Mouse (Mus musculus): Measurements from ENCODE around the gene 2310057M21Rik.
A peak's percentile ranks its signal among the peaks of the same experiment; 100 is the strongest.
"Not testable (repeated sequence)": the region's sequence is repeated elsewhere in the genome, so short reads cannot be mapped to it uniquely, and the experiment has no call there.

2310057M21Rik gene

GRCm38 (mm10) chr7:131362615-131363300 lies at the start of gene 2310057M21Rik:
Gene 2310057M21Rik (minus strand): TSS chr7:131362759.
- DNase-seq (ENCODE audit: low spot score) = peak; percentile 91

- no peak for DNase-seq (ENCODE audit: low spot score)
Measured at GRCm38 (mm10) chr7:131411941-131412270, 49.3 kb upstream of the 2310057M21Rik start.

- no peak for DNase-seq (ENCODE audit: low spot score)
Measured at GRCm38 (mm10) chr7:131411221-131411940, 48.8 kb upstream of the 2310057M21Rik start.

- peak; percentile 97 for DNase-seq (ENCODE audit: low spot score)
Measured at GRCm38 (mm10) chr7:131410416-131411058, 48.0 kb upstream of the 2310057M21Rik start, which contains the start of the genes Ikzf5 and Acadsb. Gene Ikzf5 (minus strand): TSS chr7:131410521. Gene Acadsb (plus strand): TSS chr7:131410601.

- DNase-seq (ENCODE audit: low spot score) = peak; percentile 21
Measured at GRCm38 (mm10) chr7:131409988-131410385, 47.4 kb upstream of the 2310057M21Rik start.

- DNase-seq (ENCODE audit: low spot score) = no peak
Measured at GRCm38 (mm10) chr7:131409321-131409987, 46.9 kb upstream of the 2310057M21Rik start.

DNA sequence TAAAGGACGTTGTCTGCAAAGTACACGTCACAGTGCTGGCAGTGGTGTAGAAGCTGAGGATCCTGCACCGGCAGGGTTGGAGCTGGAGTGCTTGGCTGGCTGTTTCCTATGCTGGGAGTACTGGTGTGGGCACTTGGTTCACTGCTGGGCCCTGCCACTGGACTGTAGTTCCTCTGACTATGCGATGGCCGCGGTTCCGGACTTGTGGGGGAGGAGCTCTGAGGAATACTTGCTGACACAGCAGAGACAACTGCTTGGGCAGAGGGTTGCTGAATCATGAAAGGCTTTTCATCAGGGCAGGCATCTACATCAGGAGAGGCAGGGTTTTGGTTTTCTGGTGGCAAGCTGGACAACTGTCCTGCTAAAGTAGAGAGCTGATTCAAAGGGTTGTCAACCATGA lies 29.2 kb upstream of the 2310057M21Rik start:
- not testable (repeated sequence) for DNase-seq (ENCODE audit: low spot score)

GRCm38 (mm10) chr7:131371880-131372651 lies 9.5 kb upstream of the 2310057M21Rik start:
- no peak for DNase-seq (ENCODE audit: low spot score)

GRCm38 (mm10) chr7:131371470-131371860 lies 8.9 kb upstream of the 2310057M21Rik start:
- DNase-seq (ENCODE audit: low spot score) = no peak

- peak; percentile 83 for DNase-seq (ENCODE audit: low spot score)
Measured at GRCm38 (mm10) chr7:131370648-131371469, 8.3 kb upstream of the 2310057M21Rik start, which contains the start of gene Pstk. Gene Pstk (plus strand): TSS chr7:131371141.

DNA sequence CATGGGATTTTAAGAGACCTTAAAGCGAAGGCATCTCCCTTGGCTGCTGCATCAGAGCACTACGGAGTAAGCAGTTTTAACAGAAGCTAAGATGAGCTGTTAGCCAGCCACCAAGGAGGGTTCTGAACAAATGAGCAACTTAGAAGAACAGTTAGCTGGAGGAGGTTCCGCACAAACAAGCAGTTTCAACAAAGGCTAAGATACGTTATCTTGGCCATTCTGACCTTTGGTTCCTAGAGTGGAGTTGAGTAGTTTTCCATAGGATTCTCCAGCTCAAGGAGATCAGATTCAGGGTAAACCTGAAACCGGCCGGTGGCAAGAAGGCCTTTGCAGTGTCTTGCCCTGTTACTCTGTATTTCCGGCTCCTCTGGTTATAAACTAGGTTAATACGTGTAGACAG lies 1.6 kb upstream of the 2310057M21Rik start:
- DNase-seq (ENCODE audit: low spot score) = no peak

DNA sequence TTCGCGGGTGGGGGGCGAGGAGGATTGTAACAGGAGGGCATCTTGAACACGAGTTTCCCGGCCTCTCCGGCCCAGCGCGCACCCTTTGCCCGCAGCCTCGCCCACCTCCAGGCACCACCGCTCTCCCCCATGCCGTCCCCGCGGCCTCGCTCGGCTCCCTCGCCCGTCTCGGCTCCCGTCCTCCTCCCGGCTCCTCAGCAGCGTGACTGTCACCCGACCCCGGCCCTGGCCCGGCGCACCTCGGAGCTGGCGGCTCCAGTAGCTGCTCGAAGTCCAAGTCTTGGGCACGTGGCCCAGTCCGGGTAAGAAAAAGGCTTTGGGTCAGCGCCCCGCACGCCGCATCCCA lies 317 bp downstream of the 2310057M21Rik start:
- DNase-seq (ENCODE audit: low spot score) = no peak

GRCm38 (mm10) chr7:131356105-131356504 lies 6.5 kb downstream of the 2310057M21Rik start:
- DNase-seq (ENCODE audit: low spot score) = no peak

DNA sequence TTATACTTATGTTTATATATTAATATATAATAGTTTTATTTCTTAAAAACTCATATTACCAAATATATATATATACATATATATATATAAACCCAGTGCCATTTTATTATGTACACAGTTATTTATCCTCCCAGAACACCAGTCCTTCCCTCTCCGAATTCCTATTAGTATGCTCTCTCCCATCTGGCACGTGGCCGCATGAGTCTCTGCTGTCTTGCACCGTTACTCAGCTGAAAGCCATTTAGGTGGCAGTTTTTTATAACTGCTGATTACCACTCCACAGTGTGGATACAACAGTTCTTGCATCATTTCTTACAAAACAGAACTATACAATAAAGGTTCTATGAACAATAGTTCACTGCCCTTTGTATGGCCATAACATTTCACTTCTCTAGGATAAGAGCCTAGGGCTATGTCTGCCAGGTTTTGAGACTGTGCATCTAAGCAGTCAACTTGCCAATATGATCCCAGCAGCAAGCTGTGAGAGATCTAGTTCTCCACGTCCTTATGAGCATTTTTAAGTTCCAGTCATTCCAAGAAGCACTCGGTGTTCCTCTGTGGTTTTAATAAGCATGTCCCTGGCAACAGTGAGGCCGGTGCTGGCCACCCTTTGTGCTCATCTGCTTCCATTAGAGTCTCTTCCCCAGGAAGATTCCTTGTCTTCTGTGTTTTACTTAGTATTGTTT lies 16.6 kb downstream of the 2310057M21Rik start:
- no peak for DNase-seq (ENCODE audit: low spot score)

GRCm38 (mm10) chr7:131337502-131338068 lies 25.0 kb downstream of the 2310057M21Rik start:
- DNase-seq (ENCODE audit: low spot score) = no peak

- DNase-seq (ENCODE audit: low spot score) = no peak
Measured at GRCm38 (mm10) chr7:131333564-131333963, 29.0 kb downstream of the 2310057M21Rik start, which contains the start of gene Fam24a. Gene Fam24a (plus strand): TSS chr7:131333864.

DNA sequence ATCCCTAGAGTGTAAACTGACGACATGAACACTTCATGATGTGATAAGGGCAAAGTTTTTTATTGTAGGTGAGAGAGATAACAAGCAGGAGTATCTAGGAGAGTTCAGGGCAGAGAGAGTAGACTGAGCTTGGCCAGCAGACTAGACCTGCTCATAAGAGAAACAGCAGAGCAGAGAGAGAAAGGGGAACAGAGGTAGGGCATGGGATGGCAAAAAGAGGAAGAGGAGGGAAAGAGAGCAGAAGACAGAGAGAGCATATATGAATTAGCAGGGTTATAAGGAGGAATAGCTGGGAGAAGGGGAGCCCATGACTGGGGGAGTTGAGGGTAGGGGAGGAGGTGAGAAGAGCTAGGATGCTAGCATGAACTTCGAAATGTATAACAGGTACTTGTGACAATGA lies 30.9 kb downstream of the 2310057M21Rik start:
- no peak for DNase-seq (ENCODE audit: low spot score)

DNA sequence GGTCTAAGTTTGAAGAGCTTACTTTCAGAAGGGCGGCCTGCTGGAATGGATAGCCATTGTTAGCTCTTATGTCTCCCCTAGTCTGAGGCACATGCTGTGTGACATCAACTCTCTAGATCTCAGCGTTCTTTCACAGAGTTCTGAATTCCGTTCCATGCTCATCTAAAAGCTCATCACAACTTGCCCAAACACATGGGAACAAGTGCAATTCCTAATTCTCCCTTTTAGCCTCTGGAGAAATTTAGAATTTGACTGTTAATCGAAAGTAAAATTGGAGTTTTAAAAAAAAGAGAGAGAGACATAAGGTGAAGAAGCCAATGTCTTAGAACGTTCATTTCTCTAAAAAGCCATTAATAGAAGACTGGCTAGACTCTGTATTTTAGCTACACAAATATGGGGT lies 33.1 kb downstream of the 2310057M21Rik start, which contains the start of gene Fam24b:
Fam24b (minus strand) TSS at position 101 of the 400 bp plus-strand sequence.
- no peak for DNase-seq (ENCODE audit: low spot score)

DNA sequence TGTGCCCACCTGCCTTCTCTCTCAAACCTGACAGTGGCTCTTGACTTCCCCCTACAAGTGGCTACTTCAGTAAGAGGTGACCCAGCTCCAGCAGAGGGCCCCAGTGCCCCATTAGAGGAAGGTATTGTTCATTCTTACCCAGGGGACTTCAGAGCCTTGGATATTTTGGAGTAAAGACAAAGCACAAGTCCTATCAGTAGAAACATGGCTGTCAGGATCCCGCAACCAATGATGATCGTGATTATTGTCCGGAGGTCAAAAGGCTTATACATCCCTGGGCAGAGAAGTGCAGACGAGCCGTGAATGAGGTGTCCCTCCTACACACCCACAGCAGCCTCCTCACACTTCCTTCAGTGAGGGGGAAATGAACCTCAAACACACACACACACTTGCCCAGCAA lies 35.5 kb downstream of the 2310057M21Rik start:
- no peak for DNase-seq (ENCODE audit: low spot score)

DNA sequence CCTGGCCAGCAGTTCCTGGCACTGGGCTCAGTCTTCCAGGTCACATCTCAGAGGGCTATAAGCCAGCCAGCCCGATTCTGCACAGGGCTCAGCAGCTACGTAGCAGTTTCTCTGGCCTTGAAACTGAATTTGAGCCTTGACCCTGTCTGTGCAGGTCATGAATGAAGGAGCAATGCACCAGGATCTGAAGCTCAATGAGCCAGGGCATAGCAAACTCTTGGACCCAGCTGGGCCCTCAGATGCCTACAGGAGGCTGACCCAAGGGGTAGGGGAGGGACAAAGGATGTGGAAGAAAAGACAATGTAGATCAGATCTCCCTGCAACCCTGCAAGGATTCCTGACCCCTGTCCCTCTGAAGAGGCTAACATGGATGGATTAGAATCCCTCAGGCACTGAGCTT lies 40.4 kb downstream of the 2310057M21Rik start, which contains the start of gene Cuzd1:
Cuzd1 (minus strand) TSS at position 101 of the 400 bp plus-strand sequence.
- no peak for DNase-seq (ENCODE audit: low spot score)

Data from left cerebral cortex, adult 11 months (tissue).